Mouse (Mus musculus): ENCODE data around the gene Cxcl9. TPM values are rescaled to one million over a fixed set of nuclear protein-coding genes. Genes with fewer than 3 reads are reported as not detected.

Cxcl9 gene
- polyA plus RNA-seq, 1 experiment: 14.6 TPM

DNA sequence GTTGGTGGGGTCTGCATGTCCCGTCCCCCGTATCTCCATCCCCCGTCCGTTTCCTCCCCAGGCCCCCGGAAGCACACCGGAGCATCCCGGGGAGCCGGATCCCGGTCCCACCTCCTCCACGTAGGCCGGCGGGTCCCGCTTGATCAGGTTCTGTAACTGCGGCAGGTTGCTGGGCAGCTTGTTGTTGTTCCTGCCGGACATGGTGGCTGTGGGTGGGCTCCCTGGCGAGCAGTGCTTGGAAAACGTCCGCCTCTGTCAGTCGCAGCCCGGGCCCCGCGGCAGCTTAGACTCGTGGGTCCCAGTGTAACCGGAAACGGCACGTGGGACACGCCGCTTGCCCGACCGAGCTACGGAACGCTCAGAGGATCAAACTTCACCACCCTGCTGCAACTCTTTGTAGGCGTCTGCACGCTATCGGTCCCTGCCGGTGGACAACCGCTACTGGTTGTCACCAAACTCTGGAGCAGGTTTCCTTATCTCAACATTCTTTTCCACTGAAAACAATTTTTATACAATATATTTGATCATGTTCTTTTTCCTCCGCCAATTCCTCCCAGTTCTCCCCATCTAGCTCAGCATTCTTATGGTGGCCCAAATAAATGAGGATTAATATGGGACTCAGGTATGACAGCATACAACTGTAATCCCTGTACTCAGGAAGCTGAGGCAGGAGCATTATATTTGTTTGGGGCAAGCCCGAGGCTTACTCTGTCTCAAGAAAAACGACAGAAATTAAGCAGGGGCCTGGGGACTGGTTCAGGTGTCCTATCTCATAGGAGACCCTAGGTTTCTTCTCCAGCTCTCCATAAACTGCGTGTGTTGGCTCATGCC is 18.0 kb downstream of the Cxcl9 start, which contains the start of gene Sdad1:
Sdad1 (minus strand) TSS at position 799 of the 831 bp plus-strand sequence.
- H3K4me3 ChIP-seq (ENCODE audit: insufficient read depth, low read depth, low read length): peak within 1 kb of the TSS; percentile 84
- H3K36me3 ChIP-seq (ENCODE audit: control insufficient read depth, insufficient read depth, low read length): no peaks in the 10 kb centered on the region
- peak; percentile 97 for DNase-seq
- no peak within 1 kb of the TSS for H3K27ac ChIP-seq (ENCODE audit: insufficient read depth, low read depth, low read length)
- peak; percentile 24 for TF ChIP-seq POLR2A (IDR thresholded peaks at IDR 0.05; ENCODE audit: low read depth, low read length)
- peak; percentile 68 for TF ChIP-seq CTCF (conservative IDR thresholded peaks at IDR 0.05; ENCODE audit: insufficient read depth, insufficient read length, low read depth, low read length)
- H3K4me1 ChIP-seq (ENCODE audit: control insufficient read depth, insufficient read depth, low read length): no peaks in the 10 kb centered on the region; the same call in 1 of the 2 replicates
- no peaks in the 10 kb centered on the region for H3K27me3 ChIP-seq (replicated peaks; ENCODE audit: control insufficient read depth, insufficient read depth, low read length)
- WGBS: 3% methylated on average over 41 of the region's 41 CpGs

DNA sequence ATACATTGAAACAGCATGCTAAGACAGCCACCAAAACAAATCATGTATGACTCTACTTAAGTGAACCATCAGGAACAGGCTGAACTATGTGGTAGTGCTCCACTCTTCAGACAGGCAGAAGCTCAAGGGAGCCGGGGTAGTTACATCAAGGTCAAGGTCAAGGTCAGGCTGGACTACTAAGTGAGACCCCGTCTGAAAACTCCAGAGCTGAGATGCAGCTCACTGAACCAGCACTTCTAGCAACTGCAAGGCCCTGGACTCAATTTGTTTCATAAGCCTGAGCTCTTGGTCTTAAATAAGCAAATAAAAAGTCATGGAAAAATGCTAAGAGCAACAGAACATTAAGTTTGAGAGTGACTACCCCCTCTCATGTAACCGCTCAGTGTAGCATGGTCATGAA is 23.6 kb downstream of the Cxcl9 start:
- Histone ChIP-seq H3K4me3 (ENCODE audit: insufficient read depth, low read depth, low read length) (no peak overlapping the region), H3K36me3 (ENCODE audit: control insufficient read depth, insufficient read depth, low read length) (0 out of 2 replicates have a peak, but pooled peaks cover 1% of the 10 kb centered on the region), H3K27me3 (replicated peaks; ENCODE audit: control insufficient read depth, insufficient read depth, low read length) (no peaks in the 10 kb centered on the region), H3K27ac (ENCODE audit: insufficient read depth, low read depth, low read length) (no peak overlapping the region), H3K4me1 (ENCODE audit: control insufficient read depth, insufficient read depth, low read length) (no peaks in the 10 kb centered on the region)
- TF ChIP-seq POLR2A (IDR thresholded peaks at IDR 0.05; ENCODE audit: low read depth, low read length): no peak
- TF ChIP-seq CTCF (conservative IDR thresholded peaks at IDR 0.05; ENCODE audit: insufficient read depth, insufficient read length, low read depth, low read length): no peak
- no peak for DNase-seq
- WGBS: 69% methylated on average over 3 of the region's 3 CpGs

DNA sequence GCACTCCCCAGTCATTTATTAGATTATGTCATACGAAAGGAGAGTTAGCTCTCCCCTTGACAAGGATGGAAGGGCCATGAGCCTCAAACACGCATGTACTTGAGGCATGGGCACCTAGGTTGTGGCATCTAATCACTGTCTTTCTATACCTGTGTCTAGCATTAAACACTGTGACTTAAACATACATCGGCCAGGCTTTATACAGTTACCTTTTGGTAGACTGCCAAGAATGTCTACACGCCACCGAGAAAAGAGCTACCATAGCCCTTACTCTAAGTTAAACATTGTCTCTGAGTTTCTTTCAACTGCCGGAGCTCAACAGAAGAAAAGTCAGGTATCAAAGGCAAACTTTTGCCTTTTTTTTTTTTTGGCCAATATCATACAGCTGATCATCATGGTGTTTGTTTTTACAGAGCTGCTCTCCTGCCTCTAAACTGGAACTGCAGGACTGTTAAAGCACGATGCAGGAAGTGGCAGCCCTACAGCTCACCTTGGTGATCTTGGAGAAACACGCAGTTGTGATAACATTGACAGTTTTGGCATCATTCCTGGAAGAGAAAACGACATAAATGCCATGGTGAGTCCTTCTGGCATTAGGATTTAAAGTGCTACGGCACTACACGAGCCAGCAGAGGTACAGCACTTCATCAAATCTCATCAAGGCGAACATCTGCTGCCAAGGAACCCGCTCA is 25.6 kb downstream of the Cxcl9 start:
- TF ChIP-seq POLR2A (IDR thresholded peaks at IDR 0.05; ENCODE audit: low read depth, low read length): no peak
- Histone ChIP-seq H3K4me3 (ENCODE audit: insufficient read depth, low read depth, low read length) (no peak overlapping the region), H3K36me3 (ENCODE audit: control insufficient read depth, insufficient read depth, low read length) (0 out of 2 replicates have a peak, but pooled peaks cover 1% of the 10 kb centered on the region), H3K27ac (ENCODE audit: insufficient read depth, low read depth, low read length) (no peak overlapping the region), H3K27me3 (replicated peaks; ENCODE audit: control insufficient read depth, insufficient read depth, low read length) (no peaks in the 10 kb centered on the region), H3K4me1 (ENCODE audit: control insufficient read depth, insufficient read depth, low read length) (no peaks in the 10 kb centered on the region)
- 69% methylated on average over 13 of the region's 13 CpGs for WGBS
- no peak for DNase-seq

DNA sequence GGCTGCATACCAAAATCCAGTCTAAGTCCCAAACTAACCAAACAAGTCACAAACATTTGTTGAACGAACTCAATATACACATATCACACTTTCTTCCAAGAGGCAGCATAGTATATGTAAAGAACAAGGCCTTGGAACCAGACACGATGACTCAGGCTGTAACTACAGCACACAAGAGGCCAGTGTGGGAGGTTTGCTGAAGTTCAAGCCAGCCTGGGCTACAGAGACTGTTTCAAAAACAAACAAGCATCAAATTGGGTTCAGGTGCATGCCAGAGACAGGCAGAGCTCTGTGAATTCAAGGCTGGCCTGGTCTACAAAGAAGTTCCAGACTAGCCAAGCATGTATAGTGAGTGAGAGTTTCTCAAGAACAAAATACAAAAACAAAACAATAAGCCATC is 33.4 kb downstream of the Cxcl9 start:
- Histone ChIP-seq H3K4me1 (ENCODE audit: control insufficient read depth, insufficient read depth, low read length) (0 out of 2 replicates have a peak, but pooled peaks cover 5% of the 10 kb centered on the region), H3K27me3 (replicated peaks; ENCODE audit: control insufficient read depth, insufficient read depth, low read length) (no peaks in the 10 kb centered on the region), H3K4me3 (ENCODE audit: insufficient read depth, low read depth, low read length) (no peak overlapping the region), H3K27ac (ENCODE audit: insufficient read depth, low read depth, low read length) (no peak overlapping the region), H3K36me3 (ENCODE audit: control insufficient read depth, insufficient read depth, low read length) (peaks cover 2% of the 10 kb centered on the region; the same call in 1 of the 2 replicates)
- no peak for DNase-seq
- 87% methylated on average over 2 of the region's 2 CpGs for WGBS
- TF ChIP-seq POLR2A (IDR thresholded peaks at IDR 0.05; ENCODE audit: low read depth, low read length) (no peak), CTCF (conservative IDR thresholded peaks at IDR 0.05; ENCODE audit: insufficient read depth, insufficient read length, low read depth, low read length) (no peak)

DNA sequence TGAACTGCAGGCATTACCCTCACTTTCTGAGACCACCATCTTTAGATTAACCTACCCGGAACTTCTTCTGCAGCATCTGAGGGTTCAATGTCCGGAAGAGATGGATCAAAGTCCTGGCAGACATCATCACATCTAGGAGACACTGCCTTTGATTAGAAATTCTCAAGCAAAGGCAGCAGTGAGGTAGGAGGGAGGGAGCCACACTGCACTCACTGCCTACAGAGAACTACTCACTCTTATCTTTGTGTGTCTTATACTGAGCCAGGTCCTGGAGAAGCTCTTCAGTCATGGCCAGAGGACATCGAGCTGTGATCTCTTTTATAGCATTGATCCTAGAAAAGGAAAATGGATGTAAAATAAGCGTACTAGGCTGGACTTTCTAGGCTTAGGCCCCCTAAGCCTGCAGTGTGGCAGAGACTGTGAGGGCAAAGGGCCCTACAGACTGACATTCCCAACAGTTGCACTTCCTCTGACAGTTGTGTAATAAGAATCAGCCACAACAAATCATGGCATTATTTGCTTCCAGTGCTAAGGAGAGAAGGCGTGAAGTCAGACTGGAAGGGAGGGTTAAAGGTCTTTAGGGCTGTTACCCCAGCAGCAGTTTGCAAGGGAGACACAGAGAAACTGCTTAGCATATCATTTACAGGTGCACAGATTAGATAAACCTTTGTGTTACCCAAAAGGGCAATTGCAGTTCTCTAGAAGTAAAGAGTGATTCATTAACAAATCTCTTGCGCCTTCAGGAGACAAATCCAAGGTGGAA is 36.0 kb downstream of the Cxcl9 start:
- Histone ChIP-seq H3K36me3 (ENCODE audit: control insufficient read depth, insufficient read depth, low read length) (no peaks in the 10 kb centered on the region), H3K4me1 (ENCODE audit: control insufficient read depth, insufficient read depth, low read length) (0 out of 2 replicates have a peak, but pooled peaks cover 5% of the 10 kb centered on the region), H3K4me3 (ENCODE audit: insufficient read depth, low read depth, low read length) (no peak overlapping the region), H3K27me3 (replicated peaks; ENCODE audit: control insufficient read depth, insufficient read depth, low read length) (no peaks in the 10 kb centered on the region), H3K27ac (ENCODE audit: insufficient read depth, low read depth, low read length) (no peak overlapping the region)
- 66% methylated on average over 6 of the region's 6 CpGs for whole genome bisulfite sequencing
- peak; percentile 58 for DNase-seq
- no peak for TF ChIP-seq CTCF (conservative IDR thresholded peaks at IDR 0.05; ENCODE audit: insufficient read depth, insufficient read length, low read depth, low read length)
- TF ChIP-seq POLR2A (IDR thresholded peaks at IDR 0.05; ENCODE audit: low read depth, low read length): no peak

DNA sequence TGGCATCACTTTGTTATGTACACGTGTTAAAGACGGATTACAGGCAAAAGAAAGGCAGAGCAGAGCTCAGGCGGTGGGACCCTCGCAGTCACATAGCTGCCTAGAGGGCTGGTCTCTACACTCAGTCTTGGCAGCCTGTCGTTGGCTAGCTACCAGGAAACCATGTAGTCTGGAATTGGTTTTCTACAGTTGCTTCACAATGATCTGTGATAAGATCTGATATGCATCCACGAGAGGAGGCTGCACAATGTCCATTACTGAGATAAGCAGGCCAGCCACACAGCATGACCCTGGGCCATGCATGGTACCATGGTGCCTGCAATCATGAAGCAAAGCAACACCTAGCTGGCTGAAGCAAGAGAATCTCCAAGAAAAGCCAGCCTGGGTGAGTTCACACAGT is 40.0 kb downstream of the Cxcl9 start:
- Histone ChIP-seq H3K4me3 (ENCODE audit: insufficient read depth, low read depth, low read length) (no peak overlapping the region), H3K36me3 (ENCODE audit: control insufficient read depth, insufficient read depth, low read length) (no peaks in the 10 kb centered on the region), H3K27me3 (replicated peaks; ENCODE audit: control insufficient read depth, insufficient read depth, low read length) (no peaks in the 10 kb centered on the region), H3K27ac (ENCODE audit: insufficient read depth, low read depth, low read length) (no peak overlapping the region), H3K4me1 (ENCODE audit: control insufficient read depth, insufficient read depth, low read length) (0 out of 2 replicates have a peak, but pooled peaks cover 5% of the 10 kb centered on the region)
- WGBS: 85% methylated on average over 6 of the region's 6 CpGs
- DNase-seq: no peak
- TF ChIP-seq POLR2A (IDR thresholded peaks at IDR 0.05; ENCODE audit: low read depth, low read length) (no peak), CTCF (conservative IDR thresholded peaks at IDR 0.05; ENCODE audit: insufficient read depth, insufficient read length, low read depth, low read length) (no peak)
